8 mouse cellular contexts compared by ENCODE assay signal in the genomic region with DNA sequence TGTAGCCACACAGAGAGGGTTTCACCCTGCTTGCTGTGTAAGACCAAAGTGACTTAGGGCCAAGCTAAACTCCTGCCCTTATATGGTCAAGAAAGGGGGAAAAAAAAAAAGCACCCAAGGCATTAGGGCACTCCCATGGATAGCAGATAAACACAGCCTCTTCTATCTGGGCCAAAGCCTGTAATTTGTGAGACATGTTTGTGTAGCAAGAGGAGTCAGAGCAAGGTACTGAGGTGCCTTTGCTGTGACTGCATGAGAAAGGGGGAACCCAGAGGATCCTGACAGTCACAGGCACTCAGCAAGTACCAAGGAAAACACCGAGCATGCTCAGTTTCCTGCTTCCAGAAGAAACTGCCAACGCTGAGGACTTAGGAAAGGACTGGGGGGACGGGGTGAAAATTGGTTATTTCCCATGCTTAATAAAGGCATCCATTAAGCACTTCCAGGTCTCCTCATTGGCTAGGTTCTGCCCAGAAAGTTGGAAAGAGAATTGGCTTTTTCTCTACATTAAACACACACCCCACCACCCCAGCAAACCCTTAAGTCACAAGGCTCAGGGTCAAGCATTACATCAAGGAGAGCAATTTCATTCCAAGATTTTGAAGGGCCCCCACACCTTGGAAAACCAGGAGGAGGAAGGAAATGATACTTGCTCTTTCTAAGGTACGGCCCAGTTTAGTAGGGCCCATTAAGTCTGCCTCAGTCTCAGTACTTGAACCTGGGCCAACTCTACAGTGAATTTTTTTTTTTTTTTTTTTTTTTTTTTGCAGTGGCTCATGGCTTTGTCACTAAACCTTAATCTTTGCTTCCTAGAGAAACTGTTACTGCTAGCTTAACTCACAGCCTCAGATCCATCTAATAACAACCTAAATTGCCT. TPM values are rescaled to one million over a fixed set of nuclear protein-coding genes. Genes with fewer than 3 reads are reported as not detected.
DNase-seq lines count a peak whose midpoint lies in the region; ATAC-seq lines count a peak whose summit lies in the region.

No protein-coding gene starts in this region.

- peaks cover 52% of the 10 kb centered on the region for H3K4me1 ChIP-seq in hindbrain, embryonic 10.5 days (replicated peaks)
- H3K4me1 ChIP-seq in hindbrain, embryonic 11.5 days (replicated peaks; ENCODE audit: control insufficient read depth, insufficient read depth, low read length), result 0 out of 2 replicates have a peak, but pooled peaks cover 4% of the 10 kb centered on the region
- H3K4me1 ChIP-seq in embryonic facial prominence, embryonic 15.5 days, result peaks cover 64% of the 10 kb centered on the region
- peaks cover 41% of the 10 kb centered on the region for H3K4me1 ChIP-seq in midbrain, embryonic 13.5 days (replicated peaks)

- no peak for DNase-seq in hindbrain, embryonic 10.5 days (ENCODE audit: low spot score)
- DNase-seq in hindbrain, embryonic 11.5 days (ENCODE audit: low spot score), result no peak
- DNase-seq in kidney, postnatal 14 days, result peak; percentile 26
- DNase-seq in urinary bladder, postnatal 4 days (ENCODE audit: low spot score in 2 of 2), result no peak
- no peak for DNase-seq in right cerebral cortex, postnatal 14 days
- no peak for DNase-seq in adrenal gland, postnatal 14 days

- WGBS in hindbrain, embryonic 10.5 days, result 70% methylated on average over 4 of the region's 4 CpGs
- whole genome bisulfite sequencing in hindbrain, embryonic 11.5 days, result 73% methylated on average over 4 of the region's 4 CpGs
- 37% methylated on average over 4 of the region's 4 CpGs for WGBS in embryonic facial prominence, embryonic 15.5 days
- WGBS in midbrain, embryonic 13.5 days, result 69% methylated on average over 4 of the region's 4 CpGs

- H3K4me3 ChIP-seq in hindbrain, embryonic 10.5 days, result no peak overlapping the region
- H3K4me3 ChIP-seq in hindbrain, embryonic 11.5 days (ENCODE audit: low read depth, low read length), result no peak overlapping the region
- no peak overlapping the region; the same call in 1 of the 2 replicates for H3K4me3 ChIP-seq in embryonic facial prominence, embryonic 15.5 days (replicated peaks)
- H3K4me3 ChIP-seq in midbrain, embryonic 13.5 days (replicated peaks), result peak overlapping the region; percentile 88

- ATAC-seq in hindbrain, embryonic 11.5 days (ENCODE audit: low FRiP score), result no peak
- no peak for ATAC-seq in embryonic facial prominence, embryonic 15.5 days (ENCODE audit: insufficient number of reproducible peaks, low FRiP score, low TSS enrichment, low read depth)
- ATAC-seq in midbrain, embryonic 13.5 days, result no peak

- H3K9ac ChIP-seq in hindbrain, embryonic 11.5 days (ENCODE audit: low read depth, low read length), result no peak overlapping the region
- no peak overlapping the region for H3K9ac ChIP-seq in embryonic facial prominence, embryonic 15.5 days
- peak overlapping the region; percentile 19; the same call in 1 of the 2 replicates for H3K9ac ChIP-seq in midbrain, embryonic 13.5 days (replicated peaks)

- 0 out of 2 replicates have a peak, but pooled peaks cover 5% of the 10 kb centered on the region for H3K27me3 ChIP-seq in hindbrain, embryonic 10.5 days (ENCODE audit: insufficient read depth, poor library complexity, severe bottlenecking)
- H3K27me3 ChIP-seq in hindbrain, embryonic 11.5 days (ENCODE audit: control insufficient read depth, insufficient read depth, low read length), result no peaks in the 10 kb centered on the region
- no peaks in the 10 kb centered on the region for H3K27me3 ChIP-seq in embryonic facial prominence, embryonic 15.5 days
- H3K27me3 ChIP-seq in midbrain, embryonic 13.5 days, result peaks cover 14% of the 10 kb centered on the region

- H3K27ac ChIP-seq in hindbrain, embryonic 10.5 days, result peak overlapping the region; percentile 59
- H3K27ac ChIP-seq in hindbrain, embryonic 11.5 days (ENCODE audit: low read depth, low read length), result no peak overlapping the region
- H3K27ac ChIP-seq in embryonic facial prominence, embryonic 15.5 days (replicated peaks), result 0 out of 2 replicates have a peak overlapping the region, but pooled peaks have one; percentile 28
- H3K27ac ChIP-seq in midbrain, embryonic 13.5 days, result no peak overlapping the region

- peaks cover 20% of the 10 kb centered on the region for H3K36me3 ChIP-seq in hindbrain, embryonic 10.5 days
- H3K36me3 ChIP-seq in hindbrain, embryonic 11.5 days (ENCODE audit: control insufficient read depth, insufficient read depth, low read length), result peaks cover 1% of the 10 kb centered on the region; the same call in 1 of the 2 replicates
- H3K36me3 ChIP-seq in embryonic facial prominence, embryonic 15.5 days, result peaks cover 11% of the 10 kb centered on the region
- peaks cover 1% of the 10 kb centered on the region for H3K36me3 ChIP-seq in midbrain, embryonic 13.5 days

- no peaks in the 10 kb centered on the region for H3K9me3 ChIP-seq in hindbrain, embryonic 10.5 days
- H3K9me3 ChIP-seq in hindbrain, embryonic 11.5 days (ENCODE audit: control insufficient read depth, low read length), result no peaks in the 10 kb centered on the region
- no peaks in the 10 kb centered on the region for H3K9me3 ChIP-seq in embryonic facial prominence, embryonic 15.5 days (replicated peaks)
- no peaks in the 10 kb centered on the region for H3K9me3 ChIP-seq in midbrain, embryonic 13.5 days

- no peak overlapping the region for H3K4me2 ChIP-seq in hindbrain, embryonic 11.5 days (replicated peaks; ENCODE audit: low read depth, low read length)
- H3K4me2 ChIP-seq in embryonic facial prominence, embryonic 15.5 days (replicated peaks), result peak overlapping the region; percentile 69
- H3K4me2 ChIP-seq in midbrain, embryonic 13.5 days (replicated peaks), result peak overlapping the region; percentile 61

RNA-seq across cellular contexts. Expression of gene Tpm1, which starts 8.0 kb away (rescaled TPM):
- polyA plus RNA-seq in hindbrain, embryonic 10.5 days (2016; fragmentation: Nextera tagmentation; extraction: Ambion mirVana), result 293 and 315 TPM in 2 replicates
- 323 and 385 TPM in 2 replicates for polyA plus RNA-seq in hindbrain, embryonic 11.5 days (2014; fragmentation: Nextera tagmentation; extraction: Ambion mirVana)
- polyA plus RNA-seq in embryonic facial prominence, embryonic 15.5 days (2015; fragmentation: Nextera tagmentation; extraction: Ambion mirVana), result 870 and 880 TPM in 2 replicates
- 115 and 118 TPM in 2 replicates for polyA plus RNA-seq in midbrain, embryonic 13.5 days (2015; fragmentation: Nextera tagmentation; extraction: Ambion mirVana)
- 183 and 207 TPM in 2 replicates for total RNA-seq in adrenal gland, postnatal 14 days (2021)

Comparison
In these comparisons a context has a peak if more than half of its experiments do, and no peak if none do; other contexts are left out.
1. H3K27ac ChIP-seq: peak in hindbrain, embryonic 10.5 days (single experiment) and embryonic facial prominence, embryonic 15.5 days (single experiment); none in hindbrain, embryonic 11.5 days (single experiment) and midbrain, embryonic 13.5 days (single experiment).